Mouse (Mus musculus): ENCODE results near the gene Pygl.

Pygl gene

GRCm38 (mm10) chr12:70231294-70231693, at the start of gene Pygl:
Pygl (minus strand) TSS chr12:70231488.
- DNase-seq: no peak

GRCm38 (mm10) chr12:70280930-70281329, 49.6 kb upstream of the Pygl start:
- no peak for DNase-seq

- no peak for DNase-seq
Observed at GRCm38 (mm10) chr12:70280381-70280780, 49.1 kb upstream of the Pygl start.

- peak; percentile 22 for DNase-seq
Observed at GRCm38 (mm10) chr12:70277071-70277939, 46.0 kb upstream of the Pygl start.

GRCm38 (mm10) chr12:70269724-70270123, 38.4 kb upstream of the Pygl start:
- no peak for DNase-seq

- no peak for DNase-seq
Observed at GRCm38 (mm10) chr12:70267314-70267713, 36.0 kb upstream of the Pygl start.

GRCm38 (mm10) chr12:70266494-70266931, 35.2 kb upstream of the Pygl start:
- DNase-seq: no peak

GRCm38 (mm10) chr12:70263721-70264120, 32.4 kb upstream of the Pygl start:
- DNase-seq: no peak

- no peak for DNase-seq
Observed at GRCm38 (mm10) chr12:70262271-70262953, 31.1 kb upstream of the Pygl start.

- no peak for DNase-seq
Observed at GRCm38 (mm10) chr12:70251210-70251884, 20.1 kb upstream of the Pygl start.

- DNase-seq: no peak
Observed at GRCm38 (mm10) chr12:70249616-70250157, 18.4 kb upstream of the Pygl start.

- DNase-seq: no peak
Observed at GRCm38 (mm10) chr12:70247683-70248474, 16.6 kb upstream of the Pygl start.

- DNase-seq: no peak
Observed at GRCm38 (mm10) chr12:70242550-70242949, 11.3 kb upstream of the Pygl start.

GRCm38 (mm10) chr12:70239741-70240140, 8.5 kb upstream of the Pygl start:
- DNase-seq: no peak

GRCm38 (mm10) chr12:70238604-70239003, 7.3 kb upstream of the Pygl start:
- no peak for DNase-seq

GRCm38 (mm10) chr12:70234938-70235484, 3.7 kb upstream of the Pygl start:
- peak; percentile 29 for DNase-seq

- peak; percentile 17 for DNase-seq
Observed at GRCm38 (mm10) chr12:70234411-70234810, 3.1 kb upstream of the Pygl start.

GRCm38 (mm10) chr12:70233637-70234315, 2.5 kb upstream of the Pygl start:
- DNase-seq: no peak

- DNase-seq: no peak
Observed at GRCm38 (mm10) chr12:70232020-70232544, 794 bp upstream of the Pygl start.

- DNase-seq: no peak
Observed at GRCm38 (mm10) chr12:70228155-70228554, 3.1 kb downstream of the Pygl start.

All from cerebellum, adult 11-12 months (tissue).